Mouse (Mus musculus) skeletal muscle tissue, adult 2 months (tissue): ENCODE results near the gene Tfpi.

Experiments used
- DNase-seq: peaks from one replicate; pipeline ENCODE4 v3.0.0-alpha.2; 2012; ENCODE audit warnings: low read depth, low spot score

Gene Tfpi

GRCm38 (mm10) chr2:84474651-84475050 is 1.9 kb downstream of the Tfpi start:
- no peak for DNase-seq

GRCm38 (mm10) chr2:84473941-84474530 is 2.5 kb downstream of the Tfpi start:
- no peak for DNase-seq

GRCm38 (mm10) chr2:84467391-84467790 is 9.2 kb downstream of the Tfpi start:
- DNase-seq: no peak

GRCm38 (mm10) chr2:84464956-84465355 is 11.6 kb downstream of the Tfpi start:
- DNase-seq: no peak

- no peak for DNase-seq
Observed at GRCm38 (mm10) chr2:84462411-84462810, 14.2 kb downstream of the Tfpi start.

GRCm38 (mm10) chr2:84459651-84460177 is 16.9 kb downstream of the Tfpi start:
- no peak for DNase-seq

- DNase-seq: no peak
Observed at GRCm38 (mm10) chr2:84457221-84457620, 19.4 kb downstream of the Tfpi start.

- DNase-seq: peak; percentile 77
Observed at GRCm38 (mm10) chr2:84455236-84455799, 21.3 kb downstream of the Tfpi start.

- no peak for DNase-seq
Observed at GRCm38 (mm10) chr2:84454551-84455235, 21.9 kb downstream of the Tfpi start.

- no peak for DNase-seq
Observed at GRCm38 (mm10) chr2:84454051-84454450, 22.5 kb downstream of the Tfpi start.

GRCm38 (mm10) chr2:84445499-84445898 is 31.1 kb downstream of the Tfpi start:
- no peak for DNase-seq

GRCm38 (mm10) chr2:84441940-84442339 is 34.6 kb downstream of the Tfpi start:
- peak; percentile 18 for DNase-seq

- peak; percentile 51 for DNase-seq
Observed at GRCm38 (mm10) chr2:84429724-84430123, 46.9 kb downstream of the Tfpi start.

- DNase-seq: no peak
Observed at GRCm38 (mm10) chr2:84428836-84429235, 47.7 kb downstream of the Tfpi start.

- no peak for DNase-seq
Observed at GRCm38 (mm10) chr2:84426531-84426930, 50.0 kb downstream of the Tfpi start.

GRCm38 (mm10) chr2:84425138-84425537 is 51.4 kb downstream of the Tfpi start, which contains the start of gene Calcrl:
TSS of gene Calcrl (minus strand) at chr2:84425411.
- peak; percentile 86 for DNase-seq

GRCm38 (mm10) chr2:84416501-84416900 is 60.1 kb downstream of the Tfpi start:
- no peak for DNase-seq

GRCm38 (mm10) chr2:84409796-84410592 is 66.6 kb downstream of the Tfpi start:
- DNase-seq: no peak

GRCm38 (mm10) chr2:84404834-84405233 is 71.7 kb downstream of the Tfpi start:
- no peak for DNase-seq

- no peak for DNase-seq
Observed at GRCm38 (mm10) chr2:84402713-84403112, 73.9 kb downstream of the Tfpi start.

GRCm38 (mm10) chr2:84396557-84396956 is 80.0 kb downstream of the Tfpi start:
- DNase-seq: no peak

- no peak for DNase-seq
Observed at GRCm38 (mm10) chr2:84393236-84393635, 83.3 kb downstream of the Tfpi start.
